Mouse (Mus musculus) T-helper 2 cell (primary cell): Measurements from ENCODE around the gene Dda1.
"Not testable (repeated sequence)": the region's sequence is repeated elsewhere in the genome, so short reads cannot be mapped to it uniquely, and the experiment has no call there.

Experiments used
- in situ Hi-C: fragments of 300-600 bp; cut with MboI, MseI; formaldehyde crosslinking; loops from one replicate; pipeline ENCODE4 v1.15.1; 2025; ENCODE audit warnings: high pct_unique_total_duplicates

Gene Dda1

GRCm38 (mm10) chr8:71487691-71488445, 18.9 kb downstream of the Dda1 start, which contains the start of gene Gtpbp3:
Gtpbp3 (plus strand) TSS chr8:71488103.
- in situ Hi-C loops, result loop anchor here (5.0 kb wide), 2 partner anchors 49 to 816 kb away; partner anchors contain the start of genes Bst2 and Lsm4

- in situ Hi-C loops, result loop anchor here (5.0 kb wide), 2 partner anchors 49 to 816 kb away; partner anchors contain the start of genes Bst2 and Lsm4
These were observed 19.5 kb downstream of the Dda1 start for GRCm38 (mm10) chr8:71488454-71488853.

- in situ Hi-C loops, result no loop called here
These were observed 26.0 kb downstream of the Dda1 start for GRCm38 (mm10) chr8:71495039-71495438.

GRCm38 (mm10) chr8:71495811-71496210, 26.8 kb downstream of the Dda1 start:
- in situ Hi-C loops, result no loop called here

- in situ Hi-C loops, result no loop called here
These were observed 27.5 kb downstream of the Dda1 start for GRCm38 (mm10) chr8:71496481-71496880.

- in situ Hi-C loops, result no loop called here
These were observed 28.2 kb downstream of the Dda1 start for GRCm38 (mm10) chr8:71497077-71497645.

GRCm38 (mm10) chr8:71497881-71498501, 29.0 kb downstream of the Dda1 start:
- in situ Hi-C loops, result no loop called here

GRCm38 (mm10) chr8:71498816-71499690, 30.1 kb downstream of the Dda1 start:
- in situ Hi-C loops, result no loop called here

GRCm38 (mm10) chr8:71504349-71504748, 35.4 kb downstream of the Dda1 start:
- in situ Hi-C loops, result no loop called here

GRCm38 (mm10) chr8:71505326-71505725, 36.3 kb downstream of the Dda1 start:
- in situ Hi-C loops, result no loop called here

GRCm38 (mm10) chr8:71505979-71506378, 37.0 kb downstream of the Dda1 start:
- in situ Hi-C loops, result no loop called here

- in situ Hi-C loops, result no loop called here
These were observed 38.6 kb downstream of the Dda1 start for GRCm38 (mm10) chr8:71507589-71508104.

- in situ Hi-C loops, result no loop called here
These were observed 40.3 kb downstream of the Dda1 start for GRCm38 (mm10) chr8:71509316-71509715.

- in situ Hi-C loops, result no loop called here
These were observed 42.6 kb downstream of the Dda1 start, which contains the start of gene Plvap for GRCm38 (mm10) chr8:71511644-71512043. Plvap (minus strand) TSS chr8:71511752.

- in situ Hi-C loops, result no loop called here
These were observed 44.2 kb downstream of the Dda1 start for GRCm38 (mm10) chr8:71513018-71513754.

- in situ Hi-C loops, result no loop called here
These were observed 46.0 kb downstream of the Dda1 start for GRCm38 (mm10) chr8:71515043-71515442.

GRCm38 (mm10) chr8:71516786-71517185, 47.8 kb downstream of the Dda1 start:
- in situ Hi-C loops, result no loop called here

- in situ Hi-C loops, result not testable (repeated sequence)
These were observed 50.2 kb downstream of the Dda1 start for GRCm38 (mm10) chr8:71519037-71519825.

- in situ Hi-C loops, result loop anchor here (5.0 kb wide), 1 partner anchor 79 kb away; no protein-coding TSS in a partner anchor
These were observed 52.6 kb downstream of the Dda1 start for GRCm38 (mm10) chr8:71521634-71522033.
